Mouse (Mus musculus): ENCODE measurements around the gene Olfr981.
"Not testable (repeated sequence)": the region's sequence is repeated elsewhere in the genome, so short reads cannot be mapped to it uniquely, and the experiment has no call there.

Olfr981 gene

DNA sequence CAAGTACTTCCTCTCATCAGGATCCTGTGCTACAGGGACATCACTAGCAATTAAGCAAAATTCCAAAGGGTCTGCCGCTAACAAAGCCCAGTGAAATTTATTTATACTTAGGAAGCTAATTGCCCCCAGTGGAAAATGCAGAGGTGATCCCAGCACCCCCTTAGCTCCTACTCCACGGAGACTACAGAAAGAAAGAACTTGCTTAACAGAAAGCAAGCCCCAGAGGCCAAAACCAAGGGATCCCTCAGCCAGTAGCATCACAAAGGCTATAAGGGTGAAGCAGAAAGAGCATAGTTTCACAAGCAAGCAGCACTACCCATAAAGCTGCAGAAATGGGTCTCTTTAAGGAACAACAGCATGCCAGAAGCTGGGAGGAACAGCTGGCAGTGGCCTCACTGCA is at the start of gene Olfr981:
Gene Olfr981 (plus strand): TSS at position 301 of the 400 bp plus-strand sequence.
- DNase-seq (ENCODE audit: low read depth in 2 of 2, low spot score in 2 of 2), result no peak

DNA sequence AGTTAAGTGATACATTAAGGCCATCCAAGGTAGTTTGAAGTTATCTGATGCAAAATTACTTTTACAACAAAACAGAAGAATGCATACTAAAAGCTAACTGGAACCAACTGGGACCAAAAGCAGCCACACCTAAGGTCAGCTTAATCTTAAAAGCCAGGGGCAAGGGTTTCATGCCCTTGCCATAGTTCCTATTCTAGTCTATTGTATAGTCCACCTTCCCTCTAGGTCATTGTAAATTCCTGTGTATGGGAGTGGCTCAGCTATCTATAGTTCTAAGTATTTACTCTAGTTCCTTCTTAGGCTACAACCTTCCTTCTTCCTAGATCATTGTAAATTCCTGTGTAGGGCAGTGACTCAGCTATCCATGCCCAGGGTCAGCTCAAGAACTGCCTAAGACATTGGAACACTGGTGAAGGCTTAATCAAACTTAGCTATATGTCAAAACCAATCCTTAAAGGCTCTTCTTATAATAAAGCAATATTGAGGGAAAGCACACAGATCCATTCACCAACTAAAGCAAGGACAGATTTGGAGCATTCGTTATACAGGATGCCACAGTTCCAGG is 44.6 kb upstream of the Olfr981 start:
- DNase-seq (ENCODE audit: low read depth in 2 of 2, low spot score in 2 of 2), result not testable (repeated sequence)

DNA sequence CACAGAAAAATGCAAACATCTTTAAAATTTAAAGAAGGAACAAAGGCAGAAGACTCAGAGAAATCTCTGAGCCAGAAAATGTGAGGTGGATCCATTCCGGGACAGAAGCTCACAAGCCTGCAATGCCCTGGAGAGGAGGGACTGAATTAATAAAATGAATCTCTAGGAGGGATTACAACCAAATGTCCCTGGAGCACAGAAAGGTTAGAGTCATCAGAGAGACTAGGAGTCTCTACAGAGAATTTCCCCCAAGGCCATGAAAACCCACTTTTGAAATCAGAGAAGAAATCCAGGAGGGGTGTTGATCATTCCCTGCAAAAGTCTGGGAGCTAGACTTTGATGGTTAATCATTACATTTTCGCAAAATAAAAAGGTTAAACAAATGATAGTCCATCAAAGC is 29.5 kb upstream of the Olfr981 start, which contains the start of gene Olfr978:
Gene Olfr978 (plus strand): TSS at position 301 of the 400 bp plus-strand sequence.
- no peak for DNase-seq (ENCODE audit: low read depth in 2 of 2, low spot score in 2 of 2)

DNA sequence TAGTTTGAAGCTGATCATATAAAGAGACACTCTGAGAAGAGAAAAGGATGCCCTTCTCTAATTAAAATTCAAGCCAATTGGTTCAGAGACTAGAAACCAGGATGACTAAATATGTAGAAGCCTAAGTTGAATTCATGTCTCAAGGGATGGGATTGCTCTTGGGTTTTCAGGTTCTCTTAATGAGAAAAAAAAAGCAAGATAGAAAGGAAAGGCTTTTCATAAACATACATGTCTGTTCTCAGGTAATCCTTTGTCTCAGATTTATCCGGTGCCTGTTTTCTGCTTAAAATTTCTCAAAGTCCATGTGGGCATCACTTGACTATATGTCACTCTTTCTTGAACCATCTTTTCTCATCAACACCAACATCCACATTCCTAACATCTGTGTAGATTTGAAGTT is 17.9 kb upstream of the Olfr981 start, which contains the start of gene Olfr979:
Gene Olfr979 (minus strand): TSS at position 101 of the 400 bp plus-strand sequence.
- DNase-seq (ENCODE audit: low read depth in 2 of 2, low spot score in 2 of 2), result no peak

DNA sequence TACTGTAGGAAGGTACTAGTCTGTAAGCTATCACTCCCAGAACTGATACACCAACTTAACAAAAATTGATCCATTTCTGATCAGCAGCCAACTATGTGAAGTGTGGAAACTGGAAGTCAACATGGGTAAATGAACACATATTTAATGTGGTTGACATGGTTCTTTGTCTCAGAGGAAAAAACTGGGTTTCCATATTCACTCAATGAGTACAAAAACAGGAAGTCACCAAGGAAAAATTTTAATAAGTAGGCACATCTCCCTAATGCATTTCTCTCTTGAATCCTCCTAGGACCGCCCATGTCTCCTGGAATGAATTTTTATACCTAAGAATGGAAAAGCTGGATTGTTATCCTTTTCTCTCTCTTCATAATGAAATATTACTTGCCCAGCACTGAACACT is 11.8 kb upstream of the Olfr981 start, which contains the start of gene Olfr980:
Gene Olfr980 (minus strand): TSS at position 101 of the 400 bp plus-strand sequence.
- DNase-seq (ENCODE audit: low read depth in 2 of 2, low spot score in 2 of 2), result no peak

DNA sequence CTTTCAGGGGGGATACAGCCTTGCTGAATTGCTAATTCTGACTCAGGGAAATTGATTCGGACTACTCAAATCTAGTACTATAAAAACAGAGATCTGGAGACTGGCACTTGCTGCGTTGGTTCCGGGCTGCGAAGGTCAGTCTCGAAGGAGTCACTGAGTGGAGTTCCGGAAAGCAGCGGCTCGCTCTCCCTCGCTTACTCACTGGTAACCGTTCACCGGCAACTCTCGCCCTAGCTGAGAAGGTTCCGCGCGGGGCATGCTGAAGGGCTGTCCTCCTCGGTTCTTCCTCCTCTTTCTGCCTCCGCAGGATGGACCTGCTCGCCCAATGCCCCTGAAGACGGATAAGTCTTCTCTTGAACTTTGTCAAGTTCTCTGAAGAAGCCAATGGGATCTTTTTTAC is 28.9 kb downstream of the Olfr981 start:
- DNase-seq (ENCODE audit: low read depth in 2 of 2, low spot score in 2 of 2), result no peak

DNA sequence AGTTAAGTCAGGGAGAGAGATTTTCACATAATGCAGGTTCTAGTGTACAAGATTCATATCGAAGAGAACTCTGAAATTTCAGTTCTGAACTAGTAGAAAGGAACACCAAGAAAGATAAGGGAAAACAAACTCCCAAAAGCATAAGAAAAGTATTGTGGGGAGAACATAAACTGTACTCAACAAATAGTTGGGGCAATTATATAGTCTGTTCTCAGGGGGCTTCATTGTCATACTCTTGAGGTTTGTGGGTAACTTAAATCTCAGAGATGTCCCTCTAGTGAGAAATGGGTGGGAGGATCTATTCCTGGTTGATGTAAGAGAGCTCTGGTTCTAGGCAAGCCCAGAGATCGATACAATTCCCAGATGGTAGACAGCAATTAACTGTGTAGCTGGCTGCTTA is 52.3 kb downstream of the Olfr981 start, which contains the start of gene Olfr982:
Gene Olfr982 (plus strand): TSS at position 301 of the 400 bp plus-strand sequence.
- no peak for DNase-seq (ENCODE audit: low read depth in 2 of 2, low spot score in 2 of 2)
